Mouse (Mus musculus) liver, embryonic 12.5 days (tissue): ENCODE results near the gene Nelfb. TPM values are rescaled to one million over a fixed set of nuclear protein-coding genes. Genes with fewer than 3 reads are reported as not detected.

ENCODE experiments used
- ATAC-seq: fragments of 200-750 bp; cut with Nextera tagmentation; 2 replicates; pipeline ENCODE4 v1.8.0; 2017; ENCODE audit warnings: moderate number of reproducible peaks, mild to moderate bottlenecking, moderate library complexity
- H3K27ac ChIP-seq: fragments of 300-500 bp; sonication (generic); 2 replicates; pipeline ENCODE4 v1.5.1; 2016; ENCODE audit warnings: mild to moderate bottlenecking
- H3K27me3 ChIP-seq: fragments of 300-500 bp; sonication (generic); replicated peaks from 2 replicates; pipeline ENCODE4 v1.6.1; 2016; ENCODE audit warnings: mild to moderate bottlenecking, moderate library complexity
- H3K36me3 ChIP-seq: fragments of 300-500 bp; sonication (generic); 2 replicates; pipeline ENCODE4 v1.6.1; 2016; ENCODE audit warnings: mild to moderate bottlenecking, moderate library complexity
- H3K4me1 ChIP-seq: fragments of 300-500 bp; sonication (generic); 2 replicates; pipeline ENCODE4 v1.6.1; 2016
- H3K4me2 ChIP-seq: fragments of 300-500 bp; sonication (generic); 2 replicates; pipeline ENCODE4 v1.6.1; 2016; ENCODE audit warnings: mild to moderate bottlenecking, moderate library complexity
- H3K4me3 ChIP-seq: fragments of 300-500 bp; sonication (generic); 2 replicates; pipeline ENCODE4 v1.5.1; 2016; ENCODE audit warnings: mild to moderate bottlenecking, moderate library complexity
- H3K9ac ChIP-seq: fragments of 300-500 bp; sonication (generic); 2 replicates; pipeline ENCODE4 v1.6.1; 2016; ENCODE audit warnings: mild to moderate bottlenecking, moderate library complexity
- H3K9me3 ChIP-seq: fragments of 300-500 bp; sonication (generic); replicated peaks from 2 replicates; pipeline ENCODE4 v1.6.1; 2016; ENCODE audit warnings: mild to moderate bottlenecking, moderate library complexity
- WGBS: fragments of 180-500 bp; shearing (Covaris S2); methylation state at CpG from one replicate; pipeline ENCODE4 v1.1.7; 2016; ENCODE audit not compliant: insufficient replicate concordance; 5-methylcytosine and 5-hydroxymethylcytosine counted together
- polyA plus RNA-seq: library from polyadenylated mRNA; unstranded; fragments of >200 nt; fragmentation: Nextera tagmentation; extraction: Ambion mirVana; gene quantifications from 2 replicates; pipeline ENCODE4 v1.2.1, GENCODE M21; 2016

Gene Nelfb
- polyA plus RNA-seq, 1 experiment from 2014 or later = 61.5 TPM

DNA sequence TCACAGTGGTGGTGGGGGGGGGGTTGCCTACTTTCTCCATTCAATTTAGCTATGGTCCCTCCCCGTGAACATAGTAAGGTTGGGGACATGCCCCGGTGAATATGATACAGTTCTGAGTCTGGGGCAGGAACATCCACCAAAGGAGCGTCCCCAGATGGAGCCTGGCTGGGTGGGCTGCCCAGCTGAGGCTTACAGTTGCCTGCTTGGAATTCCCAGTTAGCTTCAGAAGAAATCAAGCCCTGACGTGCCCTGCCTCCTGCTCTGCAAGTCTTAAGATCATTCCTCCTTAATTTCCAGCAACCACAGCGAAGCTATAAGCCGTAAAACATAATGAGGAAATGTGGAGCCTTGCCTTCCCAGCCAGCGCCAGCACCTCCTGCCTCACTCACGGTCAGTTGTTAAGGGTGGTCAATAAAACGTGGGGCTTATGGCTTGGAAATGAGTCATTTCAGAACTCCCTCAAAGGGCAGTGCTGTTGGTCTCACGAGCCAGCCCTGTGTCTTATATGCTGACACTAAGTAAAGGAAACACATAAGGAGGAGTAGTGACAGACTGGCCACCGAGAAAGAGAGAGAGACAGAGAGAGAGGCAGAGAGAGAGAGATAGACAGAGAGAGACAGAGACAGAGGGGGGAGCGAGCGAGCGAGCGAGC, 31.6 kb downstream of the Nelfb start:
- 59% methylated on average over 15 of the region's 15 CpGs for WGBS
- Histone ChIP-seq H3K27me3 (peaks cover 82% of the 10 kb centered on the region), H3K9ac (no peak overlapping the region), H3K27ac (no peak overlapping the region), H3K9me3 (no peaks in the 10 kb centered on the region), H3K4me3 (peak overlapping the region; percentile 70), H3K4me2 (peak overlapping the region; percentile 99), H3K36me3 (no peaks in the 10 kb centered on the region), H3K4me1 (peaks cover 78% of the 10 kb centered on the region)
- ATAC-seq = no peak

DNA sequence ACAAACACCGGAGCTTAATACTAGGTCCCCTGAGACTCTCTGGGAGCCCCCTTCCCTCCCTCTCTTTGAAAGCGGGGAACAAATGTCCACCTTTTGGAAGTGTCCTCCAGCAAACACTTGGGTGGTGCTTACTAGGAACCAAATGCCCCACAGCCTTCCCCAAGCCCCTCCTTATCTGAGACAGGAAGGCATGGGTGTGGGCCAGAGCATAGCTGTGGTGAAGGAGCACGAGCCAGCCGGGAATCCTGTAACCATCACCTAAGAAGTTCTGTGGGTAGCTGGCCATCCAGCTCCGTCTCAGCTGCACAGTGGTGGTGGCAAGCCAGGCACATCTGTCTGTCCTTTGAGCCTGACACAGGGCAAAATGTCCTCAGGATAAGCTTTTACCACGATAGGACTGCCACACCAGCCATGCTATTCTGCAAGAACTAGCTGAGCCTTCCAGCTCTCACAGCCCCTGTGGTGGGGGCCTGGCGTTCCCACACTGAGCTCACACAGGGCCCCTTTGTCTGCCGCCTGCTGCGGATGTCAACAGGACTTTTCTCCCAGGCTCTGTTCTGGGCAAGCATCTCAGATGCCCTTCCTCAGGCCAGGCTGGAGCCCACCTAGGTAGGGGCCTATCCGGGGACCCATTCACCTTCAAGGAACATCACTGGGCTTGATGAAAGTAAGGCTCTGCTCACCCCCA, 32.9 kb downstream of the Nelfb start:
- Histone ChIP-seq H3K36me3 (no peaks in the 10 kb centered on the region), H3K9ac (peak overlapping the region; percentile 20; the same call in 1 of the 2 replicates), H3K27me3 (peaks cover 69% of the 10 kb centered on the region), H3K4me2 (peak overlapping the region; percentile 12; the same call in 1 of the 2 replicates), H3K4me1 (peaks cover 91% of the 10 kb centered on the region), H3K9me3 (no peaks in the 10 kb centered on the region), H3K27ac (no peak overlapping the region), H3K4me3 (no peak overlapping the region)
- WGBS = 25% methylated on average over 10 of the region's 10 CpGs
- ATAC-seq = no peak

GRCm38 (mm10) chr2:25177685-25178084, 33.6 kb downstream of the Nelfb start:
- H3K4me1 ChIP-seq = peaks cover 94% of the 10 kb centered on the region
- H3K4me2 ChIP-seq = no peak overlapping the region
- peaks cover 62% of the 10 kb centered on the region for H3K27me3 ChIP-seq
- no peaks in the 10 kb centered on the region for H3K9me3 ChIP-seq
- no peak overlapping the region for H3K4me3 ChIP-seq
- no peak for ATAC-seq
- no peak overlapping the region for H3K9ac ChIP-seq
- H3K27ac ChIP-seq = no peak overlapping the region
- 29% methylated on average over 6 of the region's 6 CpGs for WGBS
- no peaks in the 10 kb centered on the region for H3K36me3 ChIP-seq

- Histone ChIP-seq H3K9ac (no peak overlapping the region), H3K27ac (no peak overlapping the region)
- 44% methylated on average over 4 of the region's 4 CpGs for WGBS
These were observed 34.2 kb downstream of the Nelfb start for GRCm38 (mm10) chr2:25177076-25177475.

DNA sequence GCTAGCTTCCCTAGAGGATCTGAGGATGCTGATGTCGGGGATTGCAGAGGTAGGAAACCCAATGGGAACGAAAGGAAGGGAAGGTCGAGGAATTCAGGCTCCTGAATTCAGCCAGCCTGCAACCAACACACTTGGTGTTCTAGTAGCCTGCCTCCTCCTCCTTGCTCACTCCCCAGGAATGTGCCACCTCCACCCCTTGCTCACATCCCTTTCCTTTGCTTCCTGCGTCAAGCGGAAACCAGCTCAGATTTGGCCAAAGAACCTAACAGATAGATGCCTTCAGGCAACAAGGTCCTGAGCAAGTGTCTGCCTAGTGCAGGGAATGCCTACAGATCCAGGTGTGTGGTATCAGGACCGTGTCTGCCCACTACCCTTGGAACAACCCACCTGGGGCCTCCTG, 34.7 kb downstream of the Nelfb start:
- H3K4me2 ChIP-seq = no peak overlapping the region
- H3K9ac ChIP-seq = no peak overlapping the region
- WGBS = 52% methylated on average over 6 of the region's 6 CpGs

More at GRCm38 (mm10) chr2:25177076-25177475, 34.2 kb downstream of the Nelfb start:
- Histone ChIP-seq H3K4me1 (peaks cover 94% of the 10 kb centered on the region), H3K36me3 (no peaks in the 10 kb centered on the region), H3K9me3 (no peaks in the 10 kb centered on the region), H3K4me2 (no peak overlapping the region), H3K4me3 (no peak overlapping the region), H3K27me3 (peaks cover 57% of the 10 kb centered on the region)
- no peak for ATAC-seq

DNA sequence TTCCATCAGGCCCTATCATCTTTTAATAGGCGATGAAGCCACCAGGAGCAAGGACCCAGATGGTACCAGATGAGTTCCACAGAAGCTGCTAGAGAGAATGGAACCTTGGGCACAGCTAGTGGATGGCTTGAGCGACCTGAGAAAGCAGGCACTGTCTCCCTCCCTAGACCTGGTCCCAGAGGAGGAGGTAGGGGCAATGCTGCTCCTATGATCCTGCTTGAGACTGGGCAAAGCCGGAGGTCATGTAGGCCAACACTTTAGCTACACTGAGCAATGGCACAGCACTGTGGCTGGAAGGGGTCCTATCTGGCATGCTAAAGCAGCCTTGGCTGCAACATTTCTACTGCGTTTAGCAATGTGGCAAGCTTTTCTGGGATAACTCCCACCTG, 35.6 kb downstream of the Nelfb start:
- H3K36me3 ChIP-seq = no peaks in the 10 kb centered on the region
- peaks cover 43% of the 10 kb centered on the region for H3K27me3 ChIP-seq
- no peak overlapping the region for H3K4me3 ChIP-seq
- no peak overlapping the region for H3K9ac ChIP-seq
- no peak for ATAC-seq
- no peaks in the 10 kb centered on the region for H3K9me3 ChIP-seq
- H3K4me2 ChIP-seq = peak overlapping the region; percentile 11
- WGBS = 78% methylated on average over 4 of the region's 4 CpGs
- peaks cover 88% of the 10 kb centered on the region for H3K4me1 ChIP-seq
- H3K27ac ChIP-seq = peak overlapping the region; percentile 45

More for the DNA sequence above, 34.7 kb downstream of the Nelfb start:
- peaks cover 93% of the 10 kb centered on the region for H3K4me1 ChIP-seq
- no peak overlapping the region for H3K27ac ChIP-seq
- no peaks in the 10 kb centered on the region for H3K36me3 ChIP-seq
- no peak overlapping the region for H3K4me3 ChIP-seq
- H3K27me3 ChIP-seq = peaks cover 52% of the 10 kb centered on the region
- no peak for ATAC-seq
- no peaks in the 10 kb centered on the region for H3K9me3 ChIP-seq

- Histone ChIP-seq H3K27me3 (peaks cover 37% of the 10 kb centered on the region), H3K9ac (peak overlapping the region; percentile 1; the same call in 1 of the 2 replicates), H3K9me3 (no peaks in the 10 kb centered on the region), H3K4me3 (no peak overlapping the region), H3K27ac (peak overlapping the region; percentile 45), H3K36me3 (no peaks in the 10 kb centered on the region), H3K4me2 (peak overlapping the region; percentile 11), H3K4me1 (peaks cover 88% of the 10 kb centered on the region)
- WGBS = 37% methylated on average over 7 of the region's 7 CpGs
- peak; percentile 53 for ATAC-seq
These were observed 36.2 kb downstream of the Nelfb start for GRCm38 (mm10) chr2:25174866-25175689.

DNA sequence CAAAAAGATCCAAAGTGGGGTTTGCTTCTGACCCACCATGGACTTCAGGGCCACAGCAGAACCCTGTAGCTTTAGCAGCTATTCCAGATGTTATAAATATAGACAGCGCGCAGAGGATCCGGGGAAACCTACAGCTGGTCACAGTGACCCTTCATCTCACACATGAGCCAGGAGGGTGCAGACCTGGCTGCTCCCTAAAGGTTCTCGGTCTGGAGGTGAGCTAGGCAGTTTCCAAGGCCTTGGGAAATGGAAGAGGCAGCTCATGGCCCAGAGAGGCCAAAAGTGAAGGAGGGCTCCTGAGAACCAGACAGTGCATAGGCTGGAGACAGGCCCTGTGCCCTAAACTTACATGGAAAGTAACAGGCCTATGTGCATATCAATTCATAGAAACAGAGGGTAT, 37.5 kb downstream of the Nelfb start:
- no peaks in the 10 kb centered on the region for H3K36me3 ChIP-seq
- H3K4me2 ChIP-seq = no peak overlapping the region
- no peaks in the 10 kb centered on the region for H3K9me3 ChIP-seq
- 91% methylated on average over 4 of the region's 4 CpGs for WGBS
- H3K9ac ChIP-seq = no peak overlapping the region
- no peak for ATAC-seq
- no peak overlapping the region for H3K27ac ChIP-seq
- peaks cover 26% of the 10 kb centered on the region for H3K27me3 ChIP-seq
- H3K4me3 ChIP-seq = no peak overlapping the region
- peaks cover 90% of the 10 kb centered on the region for H3K4me1 ChIP-seq

GRCm38 (mm10) chr2:25172629-25173028, 38.7 kb downstream of the Nelfb start:
- Histone ChIP-seq H3K4me1 (peaks cover 90% of the 10 kb centered on the region), H3K27ac (no peak overlapping the region), H3K9ac (no peak overlapping the region), H3K27me3 (peaks cover 14% of the 10 kb centered on the region), H3K9me3 (no peaks in the 10 kb centered on the region), H3K4me3 (no peak overlapping the region), H3K4me2 (no peak overlapping the region; the same call in 1 of the 2 replicates), H3K36me3 (no peaks in the 10 kb centered on the region)
- 35% methylated on average over 8 of the region's 8 CpGs for WGBS
- 0 out of 2 replicates have a peak, but pooled peaks have one; percentile 11 for ATAC-seq

DNA sequence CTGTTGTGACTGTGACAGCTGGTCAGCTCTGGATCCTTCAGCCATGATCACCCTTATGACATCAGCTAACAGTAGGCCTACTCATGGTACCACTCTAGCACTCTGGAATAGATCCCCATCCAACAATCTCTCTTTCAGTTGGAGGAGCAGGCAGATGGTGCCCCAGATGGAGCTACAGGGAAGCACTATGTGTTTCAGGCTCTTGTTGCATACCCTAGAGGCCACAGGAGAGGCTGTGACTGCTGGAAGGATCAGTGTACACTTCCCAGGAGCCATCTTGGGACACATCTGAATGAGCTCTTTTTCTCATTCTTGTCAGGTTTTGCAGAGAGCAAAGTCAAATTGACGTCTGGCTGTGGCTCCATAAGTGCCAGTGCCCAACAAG, 39.5 kb downstream of the Nelfb start:
- WGBS = 81% methylated on average over 1 of the region's 1 CpGs
- Histone ChIP-seq H3K9me3 (no peaks in the 10 kb centered on the region), H3K9ac (no peak overlapping the region), H3K4me3 (no peak overlapping the region), H3K4me2 (no peak overlapping the region), H3K36me3 (no peaks in the 10 kb centered on the region), H3K4me1 (peaks cover 89% of the 10 kb centered on the region), H3K27ac (no peak overlapping the region), H3K27me3 (peaks cover 5% of the 10 kb centered on the region)
- no peak for ATAC-seq

- Histone ChIP-seq H3K4me1 (peaks cover 85% of the 10 kb centered on the region), H3K36me3 (no peaks in the 10 kb centered on the region), H3K4me2 (no peak overlapping the region), H3K9me3 (no peaks in the 10 kb centered on the region), H3K27me3 (peaks cover under 1% of the 10 kb centered on the region; the same call in 1 of the 2 replicates), H3K9ac (no peak overlapping the region), H3K27ac (no peak overlapping the region), H3K4me3 (no peak overlapping the region)
- no peak for ATAC-seq
- 69% methylated on average over 6 of the region's 6 CpGs for WGBS
These were observed 40.1 kb downstream of the Nelfb start for GRCm38 (mm10) chr2:25171101-25171768.
